9 mouse cellular contexts compared by ENCODE assay signal in genomic region chr11:98710416-98711045, GRCm38 (mm10). TPM values are rescaled to one million over a fixed set of nuclear protein-coding genes. Genes with fewer than 3 reads are reported as not detected.
A peak's percentile ranks its signal among the peaks of the same experiment; 100 is the strongest.
DNase-seq lines count a peak whose midpoint lies in the region; ATAC-seq and TF ChIP-seq lines count a peak whose summit lies in the region.
"Had no signal": no experiment of that assay in that cellular context is flagged by ENCODE, and none has a peak within 500 bp of the region (broad histone marks: within the 10 kb centered on the region; RNA-seq: fewer than 3 reads in every experiment).

No protein-coding gene starts in this region.

- peak overlapping the region; percentile 47; the same call in 1 of the 2 replicates for H3K27ac ChIP-seq in limb, embryonic 15.5 days
- H3K27ac ChIP-seq in stomach, postnatal 0 days (replicated peaks), result 0 out of 2 replicates have a peak overlapping the region, but pooled peaks have one; percentile 18

- no peak for ATAC-seq in limb, embryonic 15.5 days (ENCODE audit: insufficient number of reproducible peaks, low FRiP score, low TSS enrichment, low read depth)
- peak; percentile 58 for ATAC-seq in stomach, postnatal 0 days (ENCODE audit: low FRiP score, low TSS enrichment)

- H3K27me3 ChIP-seq in limb, embryonic 15.5 days, result no peaks in the 10 kb centered on the region
- no peaks in the 10 kb centered on the region for H3K27me3 ChIP-seq in stomach, postnatal 0 days (ENCODE audit: control insufficient read depth, insufficient read depth, low read length)

- WGBS in limb, embryonic 15.5 days, result 53% methylated on average over 12 of the region's 12 CpGs
- 46% methylated on average over 12 of the region's 12 CpGs for WGBS in stomach, postnatal 0 days

- peak; percentile 98 for TF ChIP-seq CTCF in stomach, postnatal 0 days (IDR thresholded peaks at IDR 0.05; ENCODE audit: low read depth)

- H3K4me2 ChIP-seq in limb, embryonic 15.5 days, result no peak overlapping the region
- H3K4me2 ChIP-seq in stomach, postnatal 0 days (replicated peaks; ENCODE audit: low read depth), result no peak overlapping the region

- peaks cover 89% of the 10 kb centered on the region for H3K36me3 ChIP-seq in limb, embryonic 15.5 days
- H3K36me3 ChIP-seq in stomach, postnatal 0 days (ENCODE audit: control insufficient read depth, insufficient read depth, low read length), result peaks cover 9% of the 10 kb centered on the region

- DNase-seq in 416B (ENCODE audit: low read depth), result peak; percentile 95
- DNase-seq in adrenal gland, adult 2 months, result peak; percentile 78
- DNase-seq in embryo, embryonic 9.5 days (ENCODE audit: extremely low spot score), result peak; percentile 80
- DNase-seq in heart, adult 11 months, result peak; percentile 98
- peak; percentile 78 to 88 for DNase-seq in kidney, adult 8-10 months
- peak; percentile 56 to 69 for DNase-seq in monocyte, adult 2 months (ENCODE audit: low read depth in 1 of 2, low spot score in 2 of 2)
- peak; percentile 90 for DNase-seq in stomach, postnatal 0 days (ENCODE audit: low spot score)

- H3K4me3 ChIP-seq in limb, embryonic 15.5 days, result no peak overlapping the region
- no peak overlapping the region for H3K4me3 ChIP-seq in stomach, postnatal 0 days (ENCODE audit: low read depth, low read length)
- H3K4me3 ChIP-seq: erythroblast, embryonic 14.5 days had no signal

- no peak overlapping the region for H3K9ac ChIP-seq in limb, embryonic 15.5 days
- no peak overlapping the region for H3K9ac ChIP-seq in stomach, postnatal 0 days (ENCODE audit: low read length)

- H3K9me3 ChIP-seq in limb, embryonic 15.5 days, result no peaks in the 10 kb centered on the region
- no peaks in the 10 kb centered on the region for H3K9me3 ChIP-seq in stomach, postnatal 0 days (ENCODE audit: control insufficient read depth, low read length)

- peaks cover 26% of the 10 kb centered on the region for H3K4me1 ChIP-seq in limb, embryonic 15.5 days
- H3K4me1 ChIP-seq in stomach, postnatal 0 days (replicated peaks; ENCODE audit: control insufficient read depth, insufficient read depth), result 0 out of 2 replicates have a peak, but pooled peaks cover 3% of the 10 kb centered on the region

- no peak for TF ChIP-seq EP300 in stomach, postnatal 0 days (optimal IDR thresholded peaks at IDR 0.05)

RNA-seq across cellular contexts. Expression of gene Csf3, which starts 9.5 kb away (rescaled TPM):
- not detected for total RNA-seq in adrenal gland, adult 2 months (2021)
- 0.26 TPM in 1 of 2 replicates, not detected in the other for polyA plus RNA-seq in adrenal gland, adult 2 months (2012; rRNA removed)
- 0.10 TPM in 1 of 2 replicates, not detected in the other for polyA plus RNA-seq in limb, embryonic 15.5 days (2015; fragmentation: Nextera tagmentation; extraction: Ambion mirVana)
- polyA plus RNA-seq in stomach, postnatal 0 days (2015; fragmentation: Nextera tagmentation; extraction: Ambion mirVana), result 0.08 and 0.11 TPM in 2 replicates
- polyA plus RNA-seq: erythroblast, embryonic 14.5 days had no signal

RNA-seq across cellular contexts. Expression of gene Med24, which starts 18.7 kb away (rescaled TPM):
- 10 to 100 TPM; 45.3 to 55.1 TPM for total RNA-seq in adrenal gland, adult 2 months (2021)
- polyA plus RNA-seq in adrenal gland, adult 2 months (2012; rRNA removed), result 74.3 and 99.6 TPM in 2 replicates
- 47.6 and 48.3 TPM in 2 replicates for polyA plus RNA-seq in limb, embryonic 15.5 days (2015; fragmentation: Nextera tagmentation; extraction: Ambion mirVana)
- 16.5 and 18.7 TPM in 2 replicates for polyA plus RNA-seq in stomach, postnatal 0 days (2015; fragmentation: Nextera tagmentation; extraction: Ambion mirVana)

RNA-seq across cellular contexts. Expression of gene Psmd3, which starts 28.2 kb away (rescaled TPM):
- 100 to 1,000 TPM; 128 to 130 TPM for total RNA-seq in adrenal gland, adult 2 months (2021)
- polyA plus RNA-seq in adrenal gland, adult 2 months (2012; rRNA removed), result 177 and 195 TPM in 2 replicates
- 197 and 200 TPM in 2 replicates for polyA plus RNA-seq in limb, embryonic 15.5 days (2015; fragmentation: Nextera tagmentation; extraction: Ambion mirVana)
- 120 and 122 TPM in 2 replicates for polyA plus RNA-seq in stomach, postnatal 0 days (2015; fragmentation: Nextera tagmentation; extraction: Ambion mirVana)

RNA-seq across cellular contexts. Expression of gene Thra, which starts 29.9 kb away (rescaled TPM):
- total RNA-seq in adrenal gland, adult 2 months (2021), result 10 to 100 TPM; 84.6 to 86.1 TPM
- 105 and 132 TPM in 2 replicates for polyA plus RNA-seq in adrenal gland, adult 2 months (2012; rRNA removed)
- 38.4 and 39.6 TPM in 2 replicates for polyA plus RNA-seq in limb, embryonic 15.5 days (2015; fragmentation: Nextera tagmentation; extraction: Ambion mirVana)
- polyA plus RNA-seq in stomach, postnatal 0 days (2015; fragmentation: Nextera tagmentation; extraction: Ambion mirVana), result 24.0 and 24.5 TPM in 2 replicates

RNA-seq across cellular contexts. Expression of gene Gsdma, which starts 46.4 kb away (rescaled TPM):
- not detected for total RNA-seq in adrenal gland, adult 2 months (2021)
- polyA plus RNA-seq in adrenal gland, adult 2 months (2012; rRNA removed), result not detected in 2 replicates
- polyA plus RNA-seq in limb, embryonic 15.5 days (2015; fragmentation: Nextera tagmentation; extraction: Ambion mirVana), result 10.5 and 14.7 TPM in 2 replicates
- 79.6 and 83.7 TPM in 2 replicates for polyA plus RNA-seq in stomach, postnatal 0 days (2015; fragmentation: Nextera tagmentation; extraction: Ambion mirVana)
- polyA plus RNA-seq: erythroblast, embryonic 14.5 days had no signal
